Mouse (Mus musculus): ENCODE measurements around the gene BC049715.
"Not testable (repeated sequence)": the region's sequence is repeated elsewhere in the genome, so short reads cannot be mapped to it uniquely, and the experiment has no call there.

BC049715 gene

GRCm38 (mm10) chr6:136848971-136849370 is 21.5 kb downstream of the BC049715 start:
- no peak for DNase-seq (ENCODE audit: low read depth, low spot score)

- no peak for DNase-seq (ENCODE audit: low read depth, low spot score)
Observed at GRCm38 (mm10) chr6:136850267-136850666, 22.8 kb downstream of the BC049715 start.

GRCm38 (mm10) chr6:136852348-136852747 is 24.9 kb downstream of the BC049715 start:
- DNase-seq (ENCODE audit: low read depth, low spot score) = no peak

GRCm38 (mm10) chr6:136852762-136853161 is 25.3 kb downstream of the BC049715 start:
- peak; percentile 55 for DNase-seq (ENCODE audit: low read depth, low spot score)

- DNase-seq (ENCODE audit: low read depth, low spot score) = no peak
Observed at GRCm38 (mm10) chr6:136854361-136854781, 26.9 kb downstream of the BC049715 start.

GRCm38 (mm10) chr6:136855183-136855582 is 27.8 kb downstream of the BC049715 start:
- no peak for DNase-seq (ENCODE audit: low read depth, low spot score)

- peak; percentile 38 for DNase-seq (ENCODE audit: low read depth, low spot score)
Observed at GRCm38 (mm10) chr6:136856071-136856636, 28.7 kb downstream of the BC049715 start.

- no peak for DNase-seq (ENCODE audit: low read depth, low spot score)
Observed at GRCm38 (mm10) chr6:136857186-136857872, 29.9 kb downstream of the BC049715 start, which contains the start of gene Art4. Gene Art4 (minus strand): TSS chr6:136857733.

- DNase-seq (ENCODE audit: low read depth, low spot score) = no peak
Observed at GRCm38 (mm10) chr6:136857873-136858260, 30.4 kb downstream of the BC049715 start.

- no peak for DNase-seq (ENCODE audit: low read depth, low spot score)
Observed at GRCm38 (mm10) chr6:136858420-136858819, 31.0 kb downstream of the BC049715 start.

- DNase-seq (ENCODE audit: low read depth, low spot score) = peak; percentile 56
Observed at GRCm38 (mm10) chr6:136861020-136861419, 33.6 kb downstream of the BC049715 start.

- no peak for DNase-seq (ENCODE audit: low read depth, low spot score)
Observed at GRCm38 (mm10) chr6:136865360-136865759, 37.9 kb downstream of the BC049715 start.

GRCm38 (mm10) chr6:136866150-136866549 is 38.7 kb downstream of the BC049715 start:
- no peak for DNase-seq (ENCODE audit: low read depth, low spot score)

- DNase-seq (ENCODE audit: low read depth, low spot score) = no peak
Observed at GRCm38 (mm10) chr6:136868921-136869320, 41.5 kb downstream of the BC049715 start.

GRCm38 (mm10) chr6:136874599-136874998 is 47.2 kb downstream of the BC049715 start:
- no peak for DNase-seq (ENCODE audit: low read depth, low spot score)

GRCm38 (mm10) chr6:136875670-136876069 is 48.2 kb downstream of the BC049715 start, which contains the start of gene Mgp:
Gene Mgp (minus strand): TSS chr6:136875823.
- no peak for DNase-seq (ENCODE audit: low read depth, low spot score)

- no peak for DNase-seq (ENCODE audit: low read depth, low spot score)
Observed at GRCm38 (mm10) chr6:136881678-136882077, 54.3 kb downstream of the BC049715 start.

- no peak for DNase-seq (ENCODE audit: low read depth, low spot score)
Observed at GRCm38 (mm10) chr6:136883431-136883915, 56.0 kb downstream of the BC049715 start.

GRCm38 (mm10) chr6:136883961-136884360 is 56.5 kb downstream of the BC049715 start:
- DNase-seq (ENCODE audit: low read depth, low spot score) = no peak

GRCm38 (mm10) chr6:136884766-136885165 is 57.3 kb downstream of the BC049715 start:
- not testable (repeated sequence) for DNase-seq (ENCODE audit: low read depth, low spot score)

- no peak for DNase-seq (ENCODE audit: low read depth, low spot score)
Observed at GRCm38 (mm10) chr6:136887854-136888253, 60.4 kb downstream of the BC049715 start.

GRCm38 (mm10) chr6:136889067-136889466 is 61.6 kb downstream of the BC049715 start:
- no peak for DNase-seq (ENCODE audit: low read depth, low spot score)

- DNase-seq (ENCODE audit: low read depth, low spot score) = no peak
Observed at GRCm38 (mm10) chr6:136889554-136889953, 62.1 kb downstream of the BC049715 start.
